Mouse (Mus musculus) liver, postnatal 0 days (tissue): ENCODE results near the gene Sipa1l1.

Experiments used
- CTCF ChIP-seq: sonication (generic); IDR thresholded peaks from 2 replicates; pipeline ENCODE4 v1.5.1; 2016; ENCODE audit warnings: antibody characterized with exemption, low read depth
- EP300 ChIP-seq: IDR thresholded peaks from 2 replicates; pipeline ENCODE4 v1.6.1; 2016; ENCODE audit warnings: antibody characterized with exemption, low read depth, mild to moderate bottlenecking

GRCm38 (mm10) chr12:82362796-82363195 is 193.7 kb downstream of the Sipa1l1 start:
- TF ChIP-seq CTCF (no peak), EP300 (no peak)
